Mouse (Mus musculus) left cerebral cortex, adult 9 months (tissue): ENCODE data around the gene 4930453N24Rik.
A peak's percentile ranks its signal among the peaks of the same experiment; 100 is the strongest.

ENCODE experiments used
- DNase-seq, 2 experiments: peaks; one replicate each; pipeline ENCODE4 v3.0.0; 2022; ENCODE audit warnings: low spot score in 2 of 2

4930453N24Rik gene

DNA sequence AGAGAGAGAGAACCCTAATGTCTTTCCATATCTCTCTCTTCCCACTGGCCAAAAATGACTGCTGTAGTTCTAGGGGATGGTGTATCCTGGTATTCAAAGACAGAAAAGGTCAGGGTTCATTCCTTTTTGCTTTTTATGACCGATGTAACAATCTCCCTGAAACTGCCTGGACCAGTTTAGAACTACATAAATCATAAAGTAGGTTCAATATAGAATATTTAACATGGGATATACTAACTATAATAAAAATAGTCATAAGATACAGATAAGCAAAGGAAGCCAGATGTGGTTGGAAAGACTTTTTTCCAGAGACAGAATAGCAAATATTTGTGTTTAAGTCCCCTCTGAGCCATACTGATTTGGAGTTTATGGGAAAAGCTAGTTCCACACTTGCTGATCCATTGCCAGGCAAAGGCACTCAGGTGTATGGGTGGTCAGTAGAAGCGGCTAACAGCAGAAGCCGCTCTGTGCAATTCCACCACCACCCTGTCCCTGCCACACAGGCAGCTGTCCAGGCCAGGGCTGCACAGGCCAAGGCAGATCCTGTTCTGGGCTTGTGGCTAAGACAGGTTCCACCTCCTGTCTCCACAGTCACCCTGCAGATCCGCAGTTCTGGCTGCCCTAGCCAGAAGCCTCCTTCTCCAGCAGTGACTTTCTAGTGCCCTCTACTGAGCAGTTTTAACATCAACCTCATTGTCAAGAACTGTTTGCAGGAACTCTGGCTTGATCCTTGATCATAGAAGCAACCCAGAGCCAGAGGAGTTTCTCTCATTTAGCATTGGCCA lies 47.5 kb downstream of the 4930453N24Rik start:
- DNase-seq, result peak; percentile 19 to 63

GRCm38 (mm10) chr16:64721542-64721941 lies 49.4 kb downstream of the 4930453N24Rik start:
- no peak for DNase-seq

GRCm38 (mm10) chr16:64719096-64719495 lies 51.9 kb downstream of the 4930453N24Rik start:
- no peak for DNase-seq

DNA sequence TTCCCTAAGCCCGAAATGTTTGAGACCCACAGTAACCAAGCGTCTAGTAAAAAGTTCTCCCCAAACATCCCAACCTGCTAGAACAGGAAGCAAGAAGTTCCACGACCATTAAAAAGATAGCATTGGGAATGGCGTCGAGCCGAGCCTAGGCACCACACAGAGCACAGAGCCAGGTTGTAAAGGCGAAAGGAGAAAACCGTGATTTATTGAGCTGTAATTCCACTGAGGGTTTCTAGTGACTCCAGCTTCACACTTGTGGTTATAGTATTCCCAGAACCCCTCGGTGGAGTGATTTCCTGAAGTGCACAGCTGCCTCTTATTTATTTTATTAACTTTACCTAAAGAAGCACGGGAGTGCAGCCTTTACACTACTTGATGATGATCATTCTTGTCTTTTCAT lies 53.1 kb downstream of the 4930453N24Rik start:
- DNase-seq, result no peak

- DNase-seq, result peak; percentile 47 to 81
Observed at GRCm38 (mm10) chr16:64711816-64712215, 59.1 kb downstream of the 4930453N24Rik start.
